Mouse (Mus musculus): Measurements from ENCODE around the gene Shc1. TPM values are rescaled to one million over a fixed set of nuclear protein-coding genes. Genes with fewer than 3 reads are reported as not detected.

The Shc1 gene
- total and polyA plus RNA-seq, 2 experiments: 37.7 to 56.8 TPM

GRCm38 (mm10) chr3:89416158-89416557, 2.1 kb upstream of the Shc1 start:
- no peak overlapping the region for H3K4me3 ChIP-seq (ENCODE audit: insufficient read depth, low read depth, low read length)
- peaks cover 8% of the 10 kb centered on the region for H3K4me1 ChIP-seq (ENCODE audit: control insufficient read depth, insufficient read depth, low read length)
- H3K9ac ChIP-seq (ENCODE audit: low read depth, low read length): no peak overlapping the region
- 96% methylated on average over 8 of the region's 8 CpGs for WGBS
- H3K27ac ChIP-seq (replicated peaks; ENCODE audit: insufficient read depth, low read depth, low read length): no peak overlapping the region
- H3K79me2 ChIP-seq (ENCODE audit: control insufficient read depth, insufficient read depth, low read length): peaks cover 3% of the 10 kb centered on the region; the same call in 1 of the 2 replicates
- TF ChIP-seq POLR2A (IDR thresholded peaks at IDR 0.05; ENCODE audit: extremely low read depth, insufficient read depth, low read length) (no peak), CTCF (IDR thresholded peaks at IDR 0.05; ENCODE audit: low read depth, low read length) (no peak)
- DNase-seq (ENCODE audit: extremely low read depth, low read depth, low spot score): no peak
- no peaks in the 10 kb centered on the region for H3K27me3 ChIP-seq (ENCODE audit: control insufficient read depth, insufficient read depth, low read length)
- H3K36me3 ChIP-seq (ENCODE audit: control insufficient read depth, insufficient read depth, low read length): peaks cover 4% of the 10 kb centered on the region

- H3K4me1 ChIP-seq (ENCODE audit: control insufficient read depth, insufficient read depth, low read length): peaks cover 8% of the 10 kb centered on the region
- 14% methylated on average over 2 of the region's 2 CpGs for WGBS
- peaks cover 7% of the 10 kb centered on the region; the same call in 1 of the 2 replicates for H3K79me2 ChIP-seq (ENCODE audit: control insufficient read depth, insufficient read depth, low read length)
- DNase-seq (ENCODE audit: extremely low read depth, low read depth, low spot score): no peak
- peak overlapping the region; percentile 13; the same call in 1 of the 2 replicates for H3K9ac ChIP-seq (ENCODE audit: low read depth, low read length)
- H3K27me3 ChIP-seq (ENCODE audit: control insufficient read depth, insufficient read depth, low read length): no peaks in the 10 kb centered on the region
- no peak overlapping the region for H3K4me3 ChIP-seq (ENCODE audit: insufficient read depth, low read depth, low read length)
- H3K27ac ChIP-seq (replicated peaks; ENCODE audit: insufficient read depth, low read depth, low read length): no peak overlapping the region
- H3K36me3 ChIP-seq (ENCODE audit: control insufficient read depth, insufficient read depth, low read length): peaks cover 4% of the 10 kb centered on the region
- TF ChIP-seq POLR2A (IDR thresholded peaks at IDR 0.05; ENCODE audit: extremely low read depth, insufficient read depth, low read length) (no peak), CTCF (IDR thresholded peaks at IDR 0.05; ENCODE audit: low read depth, low read length) (no peak)
Measured at GRCm38 (mm10) chr3:89417131-89417530, 1.1 kb upstream of the Shc1 start.

- peak; percentile 29 for DNase-seq (ENCODE audit: extremely low read depth, low read depth, low spot score)
- 1% methylated on average over 20 of the region's 20 CpGs for WGBS
- peak overlapping the region; percentile 69 for H3K4me3 ChIP-seq (ENCODE audit: insufficient read depth, low read depth, low read length)
- H3K4me1 ChIP-seq (ENCODE audit: control insufficient read depth, insufficient read depth, low read length): peaks cover 11% of the 10 kb centered on the region
- peaks cover 8% of the 10 kb centered on the region; the same call in 1 of the 2 replicates for H3K79me2 ChIP-seq (ENCODE audit: control insufficient read depth, insufficient read depth, low read length)
- H3K27me3 ChIP-seq (ENCODE audit: control insufficient read depth, insufficient read depth, low read length): no peaks in the 10 kb centered on the region
- no peak overlapping the region for H3K27ac ChIP-seq (replicated peaks; ENCODE audit: insufficient read depth, low read depth, low read length)
- peak overlapping the region; percentile 35; the same call in 1 of the 2 replicates for H3K9ac ChIP-seq (ENCODE audit: low read depth, low read length)
- peaks cover 4% of the 10 kb centered on the region for H3K36me3 ChIP-seq (ENCODE audit: control insufficient read depth, insufficient read depth, low read length)
- TF ChIP-seq POLR2A (IDR thresholded peaks at IDR 0.05; ENCODE audit: extremely low read depth, insufficient read depth, low read length) (no peak), CTCF (IDR thresholded peaks at IDR 0.05; ENCODE audit: low read depth, low read length) (no peak)
Measured at GRCm38 (mm10) chr3:89417840-89418169, 438 bp upstream of the Shc1 start.

GRCm38 (mm10) chr3:89418861-89419250, 613 bp downstream of the Shc1 start:
- Histone ChIP-seq H3K27me3 (ENCODE audit: control insufficient read depth, insufficient read depth, low read length) (no peaks in the 10 kb centered on the region), H3K4me3 (ENCODE audit: insufficient read depth, low read depth, low read length) (peak overlapping the region; percentile 73), H3K27ac (replicated peaks; ENCODE audit: insufficient read depth, low read depth, low read length) (peak overlapping the region; percentile 99), H3K79me2 (ENCODE audit: control insufficient read depth, insufficient read depth, low read length) (peaks cover 8% of the 10 kb centered on the region; the same call in 1 of the 2 replicates), H3K36me3 (ENCODE audit: control insufficient read depth, insufficient read depth, low read length) (peaks cover 4% of the 10 kb centered on the region), H3K4me1 (ENCODE audit: control insufficient read depth, insufficient read depth, low read length) (peaks cover 11% of the 10 kb centered on the region), H3K9ac (ENCODE audit: low read depth, low read length) (peak overlapping the region; percentile 81)
- under 1% methylated on average over 16 of the region's 16 CpGs for WGBS
- peak; percentile 90 for DNase-seq (ENCODE audit: extremely low read depth, low read depth, low spot score)
- TF ChIP-seq POLR2A (IDR thresholded peaks at IDR 0.05; ENCODE audit: extremely low read depth, insufficient read depth, low read length) (peak; percentile 60; the same call in 1 of the 2 replicates), CTCF (IDR thresholded peaks at IDR 0.05; ENCODE audit: low read depth, low read length) (no peak)

GRCm38 (mm10) chr3:89419571-89419970, 1.3 kb downstream of the Shc1 start:
- Histone ChIP-seq H3K27ac (replicated peaks; ENCODE audit: insufficient read depth, low read depth, low read length) (peak overlapping the region; percentile 99), H3K36me3 (ENCODE audit: control insufficient read depth, insufficient read depth, low read length) (peaks cover 7% of the 10 kb centered on the region), H3K4me3 (ENCODE audit: insufficient read depth, low read depth, low read length) (peak overlapping the region; percentile 73), H3K4me1 (ENCODE audit: control insufficient read depth, insufficient read depth, low read length) (peaks cover 11% of the 10 kb centered on the region), H3K27me3 (ENCODE audit: control insufficient read depth, insufficient read depth, low read length) (no peaks in the 10 kb centered on the region), H3K9ac (ENCODE audit: low read depth, low read length) (peak overlapping the region; percentile 81), H3K79me2 (ENCODE audit: control insufficient read depth, insufficient read depth, low read length) (peaks cover 8% of the 10 kb centered on the region; the same call in 1 of the 2 replicates)
- WGBS: 3% methylated on average over 9 of the region's 9 CpGs
- DNase-seq (ENCODE audit: extremely low read depth, low read depth, low spot score): peak; percentile 82
- no peak for TF ChIP-seq CTCF (IDR thresholded peaks at IDR 0.05; ENCODE audit: low read depth, low read length)
- peak; percentile 51; the same call in 1 of the 2 replicates for TF ChIP-seq POLR2A (IDR thresholded peaks at IDR 0.05; ENCODE audit: extremely low read depth, insufficient read depth, low read length)

GRCm38 (mm10) chr3:89419981-89420380, 1.7 kb downstream of the Shc1 start:
- Histone ChIP-seq H3K27ac (replicated peaks; ENCODE audit: insufficient read depth, low read depth, low read length) (peak overlapping the region; percentile 99), H3K9ac (ENCODE audit: low read depth, low read length) (peak overlapping the region; percentile 72), H3K36me3 (ENCODE audit: control insufficient read depth, insufficient read depth, low read length) (peaks cover 9% of the 10 kb centered on the region), H3K79me2 (ENCODE audit: control insufficient read depth, insufficient read depth, low read length) (peaks cover 8% of the 10 kb centered on the region; the same call in 1 of the 2 replicates), H3K4me1 (ENCODE audit: control insufficient read depth, insufficient read depth, low read length) (peaks cover 11% of the 10 kb centered on the region), H3K27me3 (ENCODE audit: control insufficient read depth, insufficient read depth, low read length) (no peaks in the 10 kb centered on the region), H3K4me3 (ENCODE audit: insufficient read depth, low read depth, low read length) (peak overlapping the region; percentile 55)
- no peak for DNase-seq (ENCODE audit: extremely low read depth, low read depth, low spot score)
- no peak for TF ChIP-seq CTCF (IDR thresholded peaks at IDR 0.05; ENCODE audit: low read depth, low read length)
- TF ChIP-seq POLR2A (IDR thresholded peaks at IDR 0.05; ENCODE audit: extremely low read depth, insufficient read depth, low read length): no peak
- WGBS: 6% methylated on average over 3 of the region's 3 CpGs
